In the genomic region with DNA sequence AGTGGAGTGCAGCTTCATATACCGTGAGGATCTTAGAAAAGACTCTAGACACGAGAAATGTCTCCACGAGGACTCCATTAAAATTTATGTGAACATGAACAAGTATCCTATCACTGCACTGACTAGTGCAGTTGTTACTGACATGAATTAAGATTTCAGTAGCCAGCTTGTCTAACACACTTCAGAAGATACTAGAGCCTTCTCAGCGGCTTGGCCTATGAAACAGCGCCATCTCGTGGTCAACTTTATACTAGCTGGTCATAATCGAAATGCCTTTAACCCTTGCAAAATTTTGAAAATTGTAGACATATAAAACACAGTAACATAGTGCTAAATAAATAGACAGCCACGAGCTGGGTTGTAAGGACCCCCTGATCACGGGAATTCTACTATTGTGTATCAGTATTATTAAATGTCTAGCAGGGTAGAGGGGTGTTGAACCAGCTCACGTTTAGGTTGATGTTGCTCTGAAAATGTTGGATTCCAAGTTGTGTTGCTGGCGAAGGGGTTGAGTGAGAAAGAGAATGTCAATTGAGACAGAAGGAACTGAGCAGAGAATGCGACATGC, we compare ENCODE assay signal across 8 mouse cellular contexts.
DNase-seq lines count a peak whose midpoint lies in the region; ATAC-seq and TF ChIP-seq lines count a peak whose summit lies in the region.

No protein-coding gene starts in this region.

- WGBS in midbrain, postnatal 0 days: 19% methylated on average over 12 of the region's 12 CpGs

- no peak for TF ChIP-seq POLR2A in cortical plate, adult 2 months (IDR thresholded peaks at IDR 0.05; ENCODE audit: extremely low read depth, insufficient read depth, low read length)
- no peak for TF ChIP-seq POLR2A in testis, adult 2 months (IDR thresholded peaks at IDR 0.05; ENCODE audit: control insufficient read depth, low read depth, low read length)

- no peaks in the 10 kb centered on the region for H3K4me1 ChIP-seq in cortical plate, adult 2 months (ENCODE audit: control insufficient read depth, insufficient read depth, low read length)
- H3K4me1 ChIP-seq in midbrain, postnatal 0 days (ENCODE audit: insufficient read depth, low read length): no peaks in the 10 kb centered on the region
- no peaks in the 10 kb centered on the region for H3K4me1 ChIP-seq in testis, adult 2 months (ENCODE audit: control insufficient read depth, insufficient read depth, low read length)

- H3K4me3 ChIP-seq in cortical plate, adult 2 months (ENCODE audit: insufficient read depth, low read length): no peak overlapping the region
- no peak overlapping the region for H3K4me3 ChIP-seq in midbrain, postnatal 0 days (ENCODE audit: low read depth, low read length)
- no peak overlapping the region for H3K4me3 ChIP-seq in testis, adult 2 months (ENCODE audit: control insufficient read depth, low read depth, low read length)

- H3K27me3 ChIP-seq in midbrain, postnatal 0 days (ENCODE audit: insufficient read depth, low read length): no peaks in the 10 kb centered on the region
- no peaks in the 10 kb centered on the region for H3K27me3 ChIP-seq in testis, adult 2 months (ENCODE audit: control insufficient read depth, insufficient read depth, low read length)

- no peak overlapping the region for H3K4me2 ChIP-seq in midbrain, postnatal 0 days (ENCODE audit: low read depth, low read length, poor library complexity, severe bottlenecking)

- ATAC-seq in midbrain, postnatal 0 days (ENCODE audit: low FRiP score): peak; percentile 44; the same call in 1 of the 2 replicates

- intact Hi-C loops in gastrocnemius, postnatal 36 days (cut with DNase I): loop anchor here (5.0 kb wide), 2 partner anchors 232 to 532 kb away; no protein-coding TSS in a partner anchor
- intact Hi-C loops in left cerebral cortex, postnatal 4 days (cut with DNase I): loop anchor here (5.0 kb wide), 2 partner anchors 232 to 532 kb away; no protein-coding TSS in a partner anchor

- peak; percentile 90 for TF ChIP-seq CTCF in cortical plate, adult 2 months (IDR thresholded peaks at IDR 0.05; ENCODE audit: extremely low read depth, insufficient read depth, low read length)
- peak; percentile 98 for TF ChIP-seq CTCF in midbrain, postnatal 0 days (IDR thresholded peaks at IDR 0.05)
- peak; percentile 33; the same call in 1 of the 2 replicates for TF ChIP-seq CTCF in testis, adult 2 months (IDR thresholded peaks at IDR 0.05; ENCODE audit: control insufficient read depth, insufficient read depth, insufficient replicate concordance, low read depth, low read length)

- H3K9ac ChIP-seq in midbrain, postnatal 0 days (replicated peaks; ENCODE audit: low read length, poor library complexity, severe bottlenecking): no peak overlapping the region

- H3K9me3 ChIP-seq in midbrain, postnatal 0 days (ENCODE audit: low read length): no peaks in the 10 kb centered on the region

- no peaks in the 10 kb centered on the region for H3K36me3 ChIP-seq in midbrain, postnatal 0 days (ENCODE audit: insufficient read depth, low read length)
- no peaks in the 10 kb centered on the region for H3K36me3 ChIP-seq in testis, adult 2 months (ENCODE audit: control insufficient read depth, insufficient read depth, low read length)

- no peak overlapping the region for H3K27ac ChIP-seq in cortical plate, adult 2 months (ENCODE audit: insufficient read depth, low read length)
- no peak overlapping the region for H3K27ac ChIP-seq in midbrain, postnatal 0 days (ENCODE audit: low read depth, low read length)
- H3K27ac ChIP-seq in testis, adult 2 months (ENCODE audit: control insufficient read depth, insufficient read depth, low read depth, low read length): no peak overlapping the region

- peak; percentile 86 for DNase-seq in 3T3-L1 (ENCODE audit: low read depth, low spot score)
- peak; percentile 50 to 90 for DNase-seq in adrenal gland, adult (ENCODE audit: inconsistent age in 2 of 2, low spot score in 1 of 2)
- peak; percentile 38 to 69 for DNase-seq in gastrocnemius, postnatal 36 days
- DNase-seq in kidney, adult 8-10 months: peak; percentile 18 to 75
- DNase-seq in left cerebral cortex, postnatal 4 days: peak; percentile 67
- DNase-seq in midbrain, postnatal 0 days (ENCODE audit: low spot score): peak; percentile 83

Comparison
In these comparisons a context has a peak if more than half of its experiments do, and no peak if none do; other contexts are left out.
1. CTCF ChIP-seq: peak in every context shown above with its lines; median percentile 98 in midbrain, postnatal 0 days; 90 in cortical plate, adult 2 months; 33 in testis, adult 2 months.